Mouse (Mus musculus) kidney, postnatal 0 days (tissue): ENCODE data around the gene Itgad. TPM values are rescaled to one million over a fixed set of nuclear protein-coding genes. Genes with fewer than 3 reads are reported as not detected.

Experiments
- ATAC-seq: fragments of 200-750 bp; cut with Nextera tagmentation; replicated peaks from 2 replicates; pipeline ENCODE4 v1.8.0; 2017; ENCODE audit warnings: low read depth, moderate number of reproducible peaks, moderate TSS enrichment, moderate library complexity; ENCODE audit not compliant: low FRiP score
- DNase-seq: peaks from one replicate; pipeline ENCODE4 v3.0.0-alpha.2; 2016; ENCODE audit warnings: low spot score
- H3K27ac ChIP-seq: fragments of 300-500 bp; sonication (generic); 2 replicates; pipeline ENCODE4 v1.5.1; 2014; ENCODE audit warnings: mild to moderate bottlenecking
- H3K27me3 ChIP-seq: fragments of 300-500 bp; sonication (generic); 2 replicates; pipeline ENCODE4 v1.6.1; 2014; ENCODE audit warnings: low read length, mixed read lengths; ENCODE audit not compliant: insufficient read depth
- H3K36me3 ChIP-seq: fragments of 300-500 bp; sonication (generic); 2 replicates; pipeline ENCODE4 v1.6.1; 2014; ENCODE audit warnings: low read length, mixed read lengths; ENCODE audit not compliant: insufficient read depth
- H3K4me1 ChIP-seq: fragments of 300-500 bp; sonication (generic); replicated peaks from 2 replicates; pipeline ENCODE4 v1.6.1; 2014; ENCODE audit warnings: antibody characterized with exemption, low read length, mixed read lengths; ENCODE audit not compliant: insufficient read depth
- H3K4me2 ChIP-seq: fragments of 300-500 bp; sonication (generic); 2 replicates; pipeline ENCODE4 v1.6.1; 2014; ENCODE audit warnings: mild to moderate bottlenecking, low read length, moderate library complexity, mixed read lengths
- H3K4me3 ChIP-seq: fragments of 300-500 bp; sonication (generic); replicated peaks from 2 replicates; pipeline ENCODE4 v1.5.1; 2014; ENCODE audit warnings: low read depth, low read length
- H3K9ac ChIP-seq: fragments of 300-500 bp; sonication (generic); 2 replicates; pipeline ENCODE4 v1.6.1; 2014; ENCODE audit warnings: low read depth, low read length
- H3K9me3 ChIP-seq: fragments of 300-500 bp; sonication (generic); replicated peaks from 2 replicates; pipeline ENCODE4 v1.6.1; 2016; ENCODE audit warnings: low read length, inconsistent platforms, mixed read lengths
- CTCF ChIP-seq: IDR thresholded peaks from 2 replicates; pipeline ENCODE4 v1.5.1; 2016; ENCODE audit warnings: antibody characterized with exemption, low read depth, mild to moderate bottlenecking, moderate library complexity
- WGBS: fragments of 180-500 bp; shearing (Covaris S2); extraction: QIAGEN DNeasy Blood & Tissue Kit; methylation state at CpG from one replicate; pipeline ENCODE4 v1.1.7; 2014; 5-methylcytosine and 5-hydroxymethylcytosine counted together
- polyA plus RNA-seq: library from polyadenylated mRNA; unstranded; fragments of >200 nt; fragmentation: Nextera tagmentation; extraction: Ambion mirVana; gene quantifications from 2 replicates; pipeline ENCODE4 v1.2.1, GENCODE M21; 2015

Gene Itgad
- polyA plus RNA-seq, 1 experiment from 2014 or later = not detected

- H3K9ac ChIP-seq = no peak overlapping the region
- 39% methylated on average over 7 of the region's 7 CpGs for WGBS
- no peak for ATAC-seq
Measured at GRCm38 (mm10) chr7:128267813-128268212, 113.6 kb downstream of the Itgad start.

GRCm38 (mm10) chr7:128270431-128270850, 116.3 kb downstream of the Itgad start:
- DNase-seq = no peak

More at GRCm38 (mm10) chr7:128267813-128268212, 113.6 kb downstream of the Itgad start:
- Histone ChIP-seq H3K4me1 (no peaks in the 10 kb centered on the region), H3K27ac (no peak overlapping the region), H3K27me3 (no peaks in the 10 kb centered on the region), H3K36me3 (peaks cover 15% of the 10 kb centered on the region), H3K9me3 (no peaks in the 10 kb centered on the region), H3K4me2 (no peak overlapping the region), H3K4me3 (no peak overlapping the region)
- no peak for DNase-seq
- TF ChIP-seq CTCF = no peak

GRCm38 (mm10) chr7:128271496-128271895, 117.3 kb downstream of the Itgad start:
- Histone ChIP-seq H3K27ac (no peak overlapping the region), H3K4me2 (no peak overlapping the region), H3K9me3 (no peaks in the 10 kb centered on the region), H3K4me1 (no peaks in the 10 kb centered on the region), H3K27me3 (no peaks in the 10 kb centered on the region), H3K36me3 (peaks cover 47% of the 10 kb centered on the region), H3K9ac (no peak overlapping the region), H3K4me3 (no peak overlapping the region)
- no peak for DNase-seq
- 94% methylated on average over 9 of the region's 9 CpGs for WGBS
- TF ChIP-seq CTCF = no peak
- ATAC-seq = no peak

More at GRCm38 (mm10) chr7:128270431-128270850, 116.3 kb downstream of the Itgad start:
- H3K4me1 ChIP-seq = no peaks in the 10 kb centered on the region
- no peak overlapping the region for H3K27ac ChIP-seq
- WGBS = 54% methylated on average over 13 of the region's 13 CpGs
- no peaks in the 10 kb centered on the region for H3K9me3 ChIP-seq
- H3K4me3 ChIP-seq = no peak overlapping the region
- H3K27me3 ChIP-seq = no peaks in the 10 kb centered on the region
- no peak for ATAC-seq
- H3K9ac ChIP-seq = no peak overlapping the region
- peaks cover 36% of the 10 kb centered on the region for H3K36me3 ChIP-seq
- H3K4me2 ChIP-seq = no peak overlapping the region
- TF ChIP-seq CTCF = no peak

Other genes with a start within 250 kb of the Itgad start
- gene Kat8, start 241.9 kb upstream of the Itgad start, polyA plus RNA-seq = 30.9 and 32.2 TPM in 2 replicates
- gene Prss8, start 224.3 kb upstream of the Itgad start, polyA plus RNA-seq = 125 and 139 TPM in 2 replicates
- gene Prss36, start 207.7 kb upstream of the Itgad start, polyA plus RNA-seq = 11.7 and 13.0 TPM in 2 replicates
- 262 and 271 TPM in 2 replicates for gene Fus, start 186.9 kb upstream of the Itgad start, polyA plus RNA-seq
- gene Pycard, start 160.5 kb upstream of the Itgad start, polyA plus RNA-seq = 77.5 and 85.2 TPM in 2 replicates
- 0.11 TPM in 1 of 2 replicates, not detected in the other for gene Trim72, start 150.4 kb upstream of the Itgad start, polyA plus RNA-seq
- 0.66 and 0.79 TPM in 2 replicates for gene Itgam, start 91.7 kb upstream of the Itgad start, polyA plus RNA-seq
- gene Gm49368, start 91.7 kb upstream of the Itgad start, polyA plus RNA-seq = 0.03 TPM in 1 of 2 replicates, not detected in the other
- gene Itgax, start 24.8 kb upstream of the Itgad start, polyA plus RNA-seq = 0.07 and 0.17 TPM in 2 replicates
- not detected in 2 replicates for gene Cox6a2, start 52.0 kb downstream of the Itgad start, polyA plus RNA-seq
- gene Armc5, start 83.0 kb downstream of the Itgad start, polyA plus RNA-seq = 17.0 and 17.1 TPM in 2 replicates
- 6.7 and 8.3 TPM in 2 replicates for gene 9130023H24Rik, start 83.7 kb downstream of the Itgad start, polyA plus RNA-seq
- 78.8 and 90.7 TPM in 2 replicates for gene Tgfb1i1, start 92.4 kb downstream of the Itgad start, polyA plus RNA-seq
- 6.6 and 8.5 TPM in 2 replicates for gene Slc5a2, start 111.3 kb downstream of the Itgad start, polyA plus RNA-seq
- gene BC017158, start 143.8 kb downstream of the Itgad start, polyA plus RNA-seq = 22.1 and 23.4 TPM in 2 replicates